Mouse (Mus musculus) liver, embryonic 13.5 days (tissue): ENCODE results near the gene Eepd1. TPM values are rescaled to one million over a fixed set of nuclear protein-coding genes. Genes with fewer than 3 reads are reported as not detected.
A peak's percentile ranks its signal among the peaks of the same experiment; 100 is the strongest.

ENCODE experiments used
- ATAC-seq: fragments of 200-750 bp; cut with Nextera tagmentation; 2 replicates; pipeline ENCODE4 v1.8.0; 2017; ENCODE audit warnings: low read depth, mild to moderate bottlenecking, moderate number of reproducible peaks, moderate library complexity
- DNase-seq: peaks from one replicate; pipeline ENCODE4 v3.0.0; 2022
- H3K27ac ChIP-seq: fragments of 300-500 bp; sonication (generic); 2 replicates; pipeline ENCODE4 v1.5.1; 2015; ENCODE audit warnings: moderate library complexity, mild to moderate bottlenecking, inconsistent platforms
- H3K27me3 ChIP-seq: fragments of 300-500 bp; sonication (generic); 2 replicates; pipeline ENCODE4 v1.6.1; 2015; ENCODE audit warnings: mild to moderate bottlenecking, inconsistent platforms
- H3K36me3 ChIP-seq: fragments of 300-500 bp; sonication (generic); 2 replicates; pipeline ENCODE4 v1.6.1; 2015; ENCODE audit warnings: mild to moderate bottlenecking, inconsistent platforms
- H3K4me1 ChIP-seq: fragments of 300-500 bp; sonication (generic); replicated peaks from 2 replicates; pipeline ENCODE4 v1.6.1; 2015; ENCODE audit warnings: inconsistent platforms
- H3K4me2 ChIP-seq: fragments of 300-500 bp; sonication (generic); 2 replicates; pipeline ENCODE4 v1.6.1; 2015; ENCODE audit warnings: inconsistent platforms, mild to moderate bottlenecking, moderate library complexity
- H3K4me3 ChIP-seq: fragments of 300-500 bp; sonication (generic); replicated peaks from 2 replicates; pipeline ENCODE4 v1.5.1; 2015; ENCODE audit warnings: mild to moderate bottlenecking, inconsistent platforms
- H3K9ac ChIP-seq: fragments of 300-500 bp; sonication (generic); 2 replicates; pipeline ENCODE4 v1.6.1; 2015; ENCODE audit warnings: mild to moderate bottlenecking, inconsistent platforms
- H3K9me3 ChIP-seq: fragments of 300-500 bp; sonication (generic); replicated peaks from 2 replicates; pipeline ENCODE4 v1.6.1; 2016; ENCODE audit warnings: inconsistent platforms
- WGBS: fragments of 180-500 bp; shearing (Covaris S2); methylation state at CpG from one replicate; pipeline ENCODE4 v1.1.7; 2015; ENCODE audit not compliant: insufficient replicate concordance; 5-methylcytosine and 5-hydroxymethylcytosine counted together
- polyA plus RNA-seq: library from polyadenylated mRNA; unstranded; fragments of >200 nt; fragmentation: Nextera tagmentation; extraction: Ambion mirVana; gene quantifications from 2 replicates; pipeline ENCODE4 v1.2.1, GENCODE M21; 2015

Gene Eepd1
- polyA plus RNA-seq, 1 experiment from 2014 or later = 4.9 TPM

GRCm38 (mm10) chr9:25558834-25559233 lies 77.5 kb downstream of the Eepd1 start:
- H3K9me3 ChIP-seq = no peaks in the 10 kb centered on the region
- no peak overlapping the region for H3K9ac ChIP-seq
- DNase-seq = no peak
- H3K4me1 ChIP-seq = no peaks in the 10 kb centered on the region
- H3K36me3 ChIP-seq = no peaks in the 10 kb centered on the region
- ATAC-seq = no peak
- H3K27me3 ChIP-seq = no peaks in the 10 kb centered on the region
- no peak overlapping the region for H3K4me2 ChIP-seq
- H3K27ac ChIP-seq = no peak overlapping the region
- no peak overlapping the region for H3K4me3 ChIP-seq
- WGBS = 56% methylated on average over 3 of the region's 3 CpGs

- Histone ChIP-seq H3K9ac (no peak overlapping the region), H3K4me3 (no peak overlapping the region), H3K4me2 (no peak overlapping the region), H3K4me1 (no peaks in the 10 kb centered on the region), H3K36me3 (no peaks in the 10 kb centered on the region), H3K9me3 (no peaks in the 10 kb centered on the region), H3K27ac (no peak overlapping the region), H3K27me3 (no peaks in the 10 kb centered on the region)
- DNase-seq (no peak), ATAC-seq (no peak)
- WGBS = 66% methylated on average over 9 of the region's 9 CpGs
These were observed 78.8 kb downstream of the Eepd1 start for GRCm38 (mm10) chr9:25560016-25560758.

GRCm38 (mm10) chr9:25561143-25561542 lies 79.8 kb downstream of the Eepd1 start:
- no peaks in the 10 kb centered on the region for H3K4me1 ChIP-seq
- no peak for DNase-seq
- no peaks in the 10 kb centered on the region for H3K27me3 ChIP-seq
- no peak for ATAC-seq
- H3K9me3 ChIP-seq = no peaks in the 10 kb centered on the region
- WGBS = 68% methylated on average over 1 of the region's 1 CpGs
- H3K4me3 ChIP-seq = no peak overlapping the region
- no peak overlapping the region for H3K4me2 ChIP-seq
- H3K9ac ChIP-seq = no peak overlapping the region
- H3K36me3 ChIP-seq = no peaks in the 10 kb centered on the region
- H3K27ac ChIP-seq = no peak overlapping the region

- H3K36me3 ChIP-seq = no peaks in the 10 kb centered on the region
- no peaks in the 10 kb centered on the region for H3K27me3 ChIP-seq
- H3K4me1 ChIP-seq = no peaks in the 10 kb centered on the region
- no peaks in the 10 kb centered on the region for H3K9me3 ChIP-seq
- ATAC-seq (no peak), DNase-seq (no peak)
- H3K4me2 ChIP-seq = no peak overlapping the region
- WGBS = 53% methylated on average over 4 of the region's 4 CpGs
- no peak overlapping the region for H3K4me3 ChIP-seq
- no peak overlapping the region for H3K27ac ChIP-seq
- no peak overlapping the region for H3K9ac ChIP-seq
These were observed 82.5 kb downstream of the Eepd1 start for GRCm38 (mm10) chr9:25563806-25564205.

- no peak overlapping the region for H3K27ac ChIP-seq
- H3K9me3 ChIP-seq = no peaks in the 10 kb centered on the region
- ATAC-seq (no peak), DNase-seq (no peak)
- no peak overlapping the region for H3K4me3 ChIP-seq
- no peak overlapping the region for H3K9ac ChIP-seq
- H3K36me3 ChIP-seq = no peaks in the 10 kb centered on the region
- WGBS = 51% methylated on average over 5 of the region's 5 CpGs
- no peaks in the 10 kb centered on the region for H3K27me3 ChIP-seq
- H3K4me1 ChIP-seq = peaks cover 9% of the 10 kb centered on the region; the same call in 1 of the 2 replicates
- H3K4me2 ChIP-seq = no peak overlapping the region
These were observed 85.7 kb downstream of the Eepd1 start for GRCm38 (mm10) chr9:25567071-25567470.

- Histone ChIP-seq H3K4me3 (no peak overlapping the region), H3K4me2 (no peak overlapping the region), H3K27ac (no peak overlapping the region), H3K9ac (no peak overlapping the region), H3K4me1 (peaks cover 9% of the 10 kb centered on the region; the same call in 1 of the 2 replicates), H3K27me3 (no peaks in the 10 kb centered on the region), H3K36me3 (no peaks in the 10 kb centered on the region), H3K9me3 (no peaks in the 10 kb centered on the region)
- 53% methylated on average over 3 of the region's 3 CpGs for WGBS
- ATAC-seq (no peak), DNase-seq (no peak)
These were observed 87.4 kb downstream of the Eepd1 start for GRCm38 (mm10) chr9:25568783-25569182.

GRCm38 (mm10) chr9:25570011-25570410 lies 88.7 kb downstream of the Eepd1 start:
- no peaks in the 10 kb centered on the region for H3K9me3 ChIP-seq
- DNase-seq = no peak
- H3K4me3 ChIP-seq = no peak overlapping the region
- 71% methylated on average over 7 of the region's 7 CpGs for WGBS
- no peaks in the 10 kb centered on the region for H3K36me3 ChIP-seq
- H3K27me3 ChIP-seq = no peaks in the 10 kb centered on the region
- no peak for ATAC-seq
- H3K27ac ChIP-seq = no peak overlapping the region
- no peak overlapping the region for H3K4me2 ChIP-seq
- H3K9ac ChIP-seq = no peak overlapping the region
- peaks cover 9% of the 10 kb centered on the region; the same call in 1 of the 2 replicates for H3K4me1 ChIP-seq

- ATAC-seq = peak; percentile 68
- Histone ChIP-seq H3K4me1 (peaks cover 9% of the 10 kb centered on the region; the same call in 1 of the 2 replicates), H3K27ac (no peak overlapping the region), H3K4me2 (no peak overlapping the region), H3K9me3 (no peaks in the 10 kb centered on the region), H3K27me3 (no peaks in the 10 kb centered on the region), H3K9ac (no peak overlapping the region), H3K36me3 (no peaks in the 10 kb centered on the region), H3K4me3 (no peak overlapping the region)
- WGBS = 67% methylated on average over 9 of the region's 9 CpGs
- DNase-seq = no peak
These were observed 89.1 kb downstream of the Eepd1 start for GRCm38 (mm10) chr9:25570436-25570835.

- peaks cover 9% of the 10 kb centered on the region; the same call in 1 of the 2 replicates for H3K4me1 ChIP-seq
- H3K4me3 ChIP-seq = no peak overlapping the region
- 39% methylated on average over 2 of the region's 2 CpGs for WGBS
- no peaks in the 10 kb centered on the region for H3K9me3 ChIP-seq
- no peaks in the 10 kb centered on the region for H3K27me3 ChIP-seq
- no peak overlapping the region; the same call in 1 of the 2 replicates for H3K27ac ChIP-seq
- H3K4me2 ChIP-seq = no peak overlapping the region
- DNase-seq = no peak
- H3K9ac ChIP-seq = no peak overlapping the region
- H3K36me3 ChIP-seq = no peaks in the 10 kb centered on the region
- no peak for ATAC-seq
These were observed 90.0 kb downstream of the Eepd1 start for GRCm38 (mm10) chr9:25571381-25571780.

- no peak overlapping the region for H3K4me2 ChIP-seq
- no peak overlapping the region for H3K4me3 ChIP-seq
- DNase-seq (no peak), ATAC-seq (no peak)
- no peaks in the 10 kb centered on the region for H3K9me3 ChIP-seq
- peaks cover 9% of the 10 kb centered on the region; the same call in 1 of the 2 replicates for H3K4me1 ChIP-seq
- H3K27ac ChIP-seq = no peak overlapping the region
- WGBS = 48% methylated on average over 7 of the region's 7 CpGs
- no peaks in the 10 kb centered on the region for H3K36me3 ChIP-seq
- H3K9ac ChIP-seq = no peak overlapping the region
- no peaks in the 10 kb centered on the region for H3K27me3 ChIP-seq
These were observed 92.4 kb downstream of the Eepd1 start for GRCm38 (mm10) chr9:25573753-25574152.

GRCm38 (mm10) chr9:25574186-25574585 lies 92.8 kb downstream of the Eepd1 start:
- no peaks in the 10 kb centered on the region for H3K27me3 ChIP-seq
- no peak overlapping the region for H3K9ac ChIP-seq
- no peak overlapping the region for H3K4me2 ChIP-seq
- peaks cover 9% of the 10 kb centered on the region; the same call in 1 of the 2 replicates for H3K4me1 ChIP-seq
- no peak overlapping the region for H3K27ac ChIP-seq
- no peak overlapping the region for H3K4me3 ChIP-seq
- DNase-seq = no peak
- ATAC-seq = no peak
- WGBS = 74% methylated on average over 4 of the region's 4 CpGs
- no peaks in the 10 kb centered on the region for H3K36me3 ChIP-seq
- no peaks in the 10 kb centered on the region for H3K9me3 ChIP-seq
